Mouse (Mus musculus) bone marrow, adult 2 months (tissue): Measurements from ENCODE around the gene Rbm20. TPM values are rescaled to one million over a fixed set of nuclear protein-coding genes. Genes with fewer than 3 reads are reported as not detected.
A peak's percentile ranks its signal among the peaks of the same experiment; 100 is the strongest.

Experiments used
- H3K27ac ChIP-seq: fragments of 200-500 bp; 2 replicates; pipeline ENCODE4 v1.5.1; 2012; ENCODE audit warnings: low read depth, mild to moderate bottlenecking, control low read depth, inconsistent platforms, low read length; ENCODE audit not compliant: control insufficient read depth, poor library complexity, insufficient read depth
- H3K4me1 ChIP-seq: fragments of 200-500 bp; 2 replicates; pipeline ENCODE4 v1.6.1; 2011; ENCODE audit warnings: low read length; ENCODE audit not compliant: control insufficient read depth, insufficient read depth
- H3K4me3 ChIP-seq: fragments of 200-500 bp; replicated peaks from 2 replicates; pipeline ENCODE3; 2011; ENCODE audit warnings: mild to moderate bottlenecking, low read depth, low read length, control low read depth; ENCODE audit not compliant: control insufficient read depth
- CTCF ChIP-seq: fragments of 200-500 bp; IDR thresholded peaks from 2 replicates; pipeline ENCODE4 v1.5.1; 2011; ENCODE audit warnings: low read length, control low read depth; ENCODE audit not compliant: control insufficient read depth, insufficient read depth
- POLR2A ChIP-seq: fragments of 200-500 bp; IDR thresholded peaks from 2 replicates; pipeline ENCODE4 v1.6.1; 2011; ENCODE audit warnings: low read depth, mild to moderate bottlenecking, control low read depth, low read length, borderline replicate concordance; ENCODE audit not compliant: control insufficient read depth
- WGBS: fragments of 180-500 bp; shearing (Covaris S2); methylation state at CpG from one replicate; pipeline ENCODE4 v1.1.7; 2018; 5-methylcytosine and 5-hydroxymethylcytosine counted together
- polyA plus RNA-seq: library from polyadenylated mRNA; stranded (reverse); fragments of >200 nt; gene quantifications from 2 replicates; pipeline ENCODE4 v1.2.4, GENCODE M21; 2011; ENCODE audit warnings: low replicate concordance; ENCODE audit not compliant: missing spikeins, insufficient read depth, insufficient read length

The Rbm20 gene
- polyA plus RNA-seq, 1 experiment: not detected

GRCm38 (mm10) chr19:53699671-53700070 lies 22.6 kb downstream of the Rbm20 start:
- Histone ChIP-seq H3K4me3 (no peak overlapping the region), H3K4me1 (no peaks in the 10 kb centered on the region), H3K27ac (no peak overlapping the region)
- TF ChIP-seq POLR2A: no peak
- TF ChIP-seq CTCF: no peak
- WGBS: 58% methylated on average over 7 of the region's 7 CpGs

- TF ChIP-seq CTCF: no peak
- TF ChIP-seq POLR2A: no peak
- WGBS: 82% methylated on average over 9 of the region's 9 CpGs
- Histone ChIP-seq H3K27ac (no peak overlapping the region), H3K4me3 (no peak overlapping the region), H3K4me1 (no peaks in the 10 kb centered on the region)
These were observed 24.3 kb downstream of the Rbm20 start for GRCm38 (mm10) chr19:53701434-53701833.

GRCm38 (mm10) chr19:53704895-53705823 lies 28.1 kb downstream of the Rbm20 start:
- 4% methylated on average over 29 of the region's 29 CpGs for WGBS
- Histone ChIP-seq H3K4me3 (no peak overlapping the region), H3K27ac (no peak overlapping the region), H3K4me1 (no peaks in the 10 kb centered on the region)
- TF ChIP-seq POLR2A (no peak), CTCF (peak; percentile 61)

GRCm38 (mm10) chr19:53708401-53708800 lies 31.3 kb downstream of the Rbm20 start:
- H3K4me3 ChIP-seq: no peak overlapping the region
- TF ChIP-seq CTCF (no peak), POLR2A (no peak)
- no peaks in the 10 kb centered on the region for H3K4me1 ChIP-seq
- 78% methylated on average over 11 of the region's 11 CpGs for WGBS
- H3K27ac ChIP-seq: no peak overlapping the region

DNA sequence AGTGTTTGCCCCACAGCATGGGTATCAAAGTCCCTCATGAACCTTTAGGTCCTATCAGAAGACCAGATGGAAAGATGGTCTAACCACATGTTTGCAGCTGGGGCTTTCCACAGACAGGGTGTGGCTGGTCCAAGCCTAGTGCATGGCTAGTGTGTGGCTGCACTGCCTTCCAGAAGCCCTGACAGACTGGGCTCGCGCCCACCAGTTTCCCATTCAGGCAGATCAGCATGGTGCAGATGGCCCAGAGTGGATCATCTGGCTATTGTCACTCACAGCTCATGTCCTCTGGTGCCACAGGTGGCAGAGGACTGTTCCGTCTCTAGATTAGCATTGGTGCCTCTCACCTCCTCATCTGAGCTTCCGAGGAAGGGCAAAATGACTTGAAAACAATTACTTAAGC lies 33.8 kb downstream of the Rbm20 start:
- WGBS: 55% methylated on average over 4 of the region's 4 CpGs
- TF ChIP-seq CTCF (no peak), POLR2A (no peak)
- H3K4me3 ChIP-seq: no peak overlapping the region

DNA sequence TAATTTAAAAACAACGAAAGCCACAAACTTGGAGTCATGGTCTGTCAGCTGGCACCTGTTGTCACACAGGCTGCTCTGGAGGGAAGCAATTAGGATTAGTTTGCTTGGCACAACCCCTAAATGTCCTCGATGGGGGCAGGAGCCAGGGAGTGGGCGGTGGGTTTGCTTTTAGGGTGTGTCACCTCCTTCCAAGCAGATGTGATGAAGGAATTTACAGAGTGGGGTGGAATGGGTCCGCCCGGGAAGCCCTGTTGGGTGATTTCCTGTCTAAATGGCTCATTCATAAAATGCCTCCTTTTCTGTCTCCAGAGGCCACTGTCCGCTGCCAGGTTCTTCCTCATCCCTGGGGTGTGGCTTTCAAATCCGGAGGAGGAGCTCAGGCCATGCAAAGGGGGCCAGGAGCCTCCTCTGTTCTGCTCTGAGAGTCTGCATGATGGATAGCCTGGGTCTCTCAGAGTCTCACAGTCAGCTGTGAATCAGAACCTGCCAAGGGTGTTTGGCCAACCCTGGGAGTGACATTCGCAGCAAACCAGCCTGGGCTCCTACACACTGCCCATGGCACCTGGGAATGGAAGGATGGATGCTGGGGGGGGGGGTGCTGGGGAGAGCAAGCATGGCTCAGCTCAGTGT lies 34.3 kb downstream of the Rbm20 start:
- 23% methylated on average over 8 of the region's 8 CpGs for WGBS
- TF ChIP-seq CTCF (no peak), POLR2A (no peak)
- Histone ChIP-seq H3K27ac (no peak overlapping the region), H3K4me1 (no peaks in the 10 kb centered on the region), H3K4me3 (no peak overlapping the region)

More for the DNA sequence above, 33.8 kb downstream of the Rbm20 start:
- no peaks in the 10 kb centered on the region for H3K4me1 ChIP-seq
- no peak overlapping the region for H3K27ac ChIP-seq

- WGBS: 78% methylated on average over 7 of the region's 7 CpGs
- H3K4me1 ChIP-seq: no peaks in the 10 kb centered on the region
- no peak overlapping the region for H3K4me3 ChIP-seq
- no peak for TF ChIP-seq POLR2A
- TF ChIP-seq CTCF: no peak
- H3K27ac ChIP-seq: no peak overlapping the region
These were observed 35.4 kb downstream of the Rbm20 start for GRCm38 (mm10) chr19:53712297-53713025.

GRCm38 (mm10) chr19:53713364-53713763 lies 36.3 kb downstream of the Rbm20 start:
- Histone ChIP-seq H3K27ac (no peak overlapping the region), H3K4me1 (no peaks in the 10 kb centered on the region), H3K4me3 (no peak overlapping the region)
- TF ChIP-seq POLR2A (no peak), CTCF (no peak)
- 67% methylated on average over 6 of the region's 6 CpGs for WGBS
